In the genomic region with DNA sequence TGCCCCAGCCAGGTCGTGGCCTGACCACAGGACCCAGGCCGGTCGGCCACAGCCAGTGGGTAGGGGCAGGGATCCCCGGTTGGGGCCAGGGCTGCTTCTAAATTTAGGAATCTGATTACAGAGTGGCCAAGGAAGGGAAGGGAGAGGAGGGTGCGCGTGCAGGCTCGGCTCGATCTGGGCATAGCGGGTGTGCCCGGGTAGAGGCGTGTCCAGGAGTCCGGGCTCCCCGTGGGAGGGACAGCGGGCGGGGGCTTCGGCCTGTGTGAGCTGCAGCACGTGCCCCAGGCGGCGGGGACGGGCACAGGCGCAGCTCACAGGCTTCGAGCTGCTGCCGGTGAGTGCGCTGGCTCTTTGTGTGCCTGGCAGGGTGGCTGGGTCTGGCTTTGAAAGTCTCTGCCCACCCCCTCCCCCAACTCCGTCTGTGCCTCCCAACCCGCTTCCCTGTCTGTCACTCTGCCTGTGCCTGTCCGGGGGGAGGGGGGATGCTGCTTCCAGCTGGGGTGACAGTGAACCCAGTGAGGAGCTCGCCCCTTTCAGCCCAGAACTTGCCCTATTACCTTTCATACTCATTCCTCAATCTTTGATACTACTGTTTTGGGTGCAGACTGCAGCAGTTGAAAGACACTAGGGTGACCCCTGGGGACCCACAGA, we compare ENCODE assay signal across 8 mouse cellular contexts. TPM values are rescaled to one million over a fixed set of nuclear protein-coding genes. Genes with fewer than 3 reads are reported as not detected.
DNase-seq lines count a peak whose midpoint lies in the region; ATAC-seq lines count a peak whose summit lies in the region.

TSS of gene Rcor2 (plus strand) at position 235 of the 651 bp plus-strand sequence.

- H3K27me3 ChIP-seq in hindbrain, embryonic 12.5 days: no peaks in the 10 kb centered on the region

- peaks cover 61% of the 10 kb centered on the region for H3K4me1 ChIP-seq in hindbrain, embryonic 12.5 days

- WGBS in hindbrain, embryonic 12.5 days: under 1% methylated on average over 28 of the region's 28 CpGs
- 3% methylated on average over 24 of the region's 28 CpGs for WGBS in macrophage (ENCODE audit: missing documents)

- peak; percentile 53 for DNase-seq in CD4-positive, CD25-positive, alpha-beta regulatory T cell, adult 2 months (ENCODE audit: low read depth, low spot score)
- DNase-seq in brain, adult 2 months (ENCODE audit: low read depth, low spot score): peak; percentile 71
- peak; percentile 41 to 44 for DNase-seq in frontal cortex, postnatal 14 days (ENCODE audit: low spot score in 2 of 2)
- DNase-seq in left cerebral cortex, adult 8-10 months (ENCODE audit: low spot score in 2 of 2): no peak
- DNase-seq in spleen, postnatal 36 days (ENCODE audit: low spot score in 2 of 2): peak; percentile 31 to 32

- H3K9me3 ChIP-seq in hindbrain, embryonic 12.5 days (replicated peaks): no peaks in the 10 kb centered on the region

- H3K4me2 ChIP-seq in hindbrain, embryonic 12.5 days (replicated peaks): peak within 1 kb of the TSS; percentile 89

- H3K27ac ChIP-seq in hindbrain, embryonic 12.5 days: peak within 1 kb of the TSS; percentile 100
- no peak within 1 kb of the TSS for H3K27ac ChIP-seq in macrophage

- H3K79me2 ChIP-seq in macrophage (ENCODE audit: inconsistent target): no peaks in the 10 kb centered on the region

- ATAC-seq in CD4-positive, CD25-positive, alpha-beta regulatory T cell, adult 4 months: no peak
- ATAC-seq in hindbrain, embryonic 12.5 days (ENCODE audit: low FRiP score): peak; percentile 76

- peaks cover 22% of the 10 kb centered on the region for H3K36me3 ChIP-seq in hindbrain, embryonic 12.5 days
- no peaks in the 10 kb centered on the region for H3K36me3 ChIP-seq in macrophage (ENCODE audit: inconsistent target)

- H3K9ac ChIP-seq in hindbrain, embryonic 12.5 days: peak within 1 kb of the TSS; percentile 100

- peak within 1 kb of the TSS; percentile 95 for H3K4me3 ChIP-seq in hindbrain, embryonic 12.5 days
- H3K4me3 ChIP-seq in macrophage (ENCODE audit: inconsistent target): peak within 1 kb of the TSS; percentile 12; the same call in 1 of the 2 replicates

RNA-seq across cellular contexts. Expression of gene Rcor2, which starts in this region (rescaled TPM):
- under 1 TPM in 1 of 2 experiments, not detected in 1; 0.42 TPM for polyA plus RNA-seq in CD4-positive, CD25-positive, alpha-beta regulatory T cell, adult 4 months (2017; shearing (Covaris generic))
- 62.5 and 66.6 TPM in 2 replicates for polyA plus RNA-seq in hindbrain, embryonic 12.5 days (2016; fragmentation: Nextera tagmentation; extraction: Ambion mirVana)
- 10 to 100 TPM; 15.5 to 17.6 (median 15.6) TPM for total RNA-seq in left cerebral cortex, adult 8-10 months (2022)
- 10 to 100 TPM in 1 of 26 experiments, 1 to 10 TPM in 14, under 1 TPM in 7, not detected in 4; 0.33 to 19.0 (median 1.8) TPM for total RNA-seq in macrophage (2018; cell fraction: chromatin; rRNA removed)
- total RNA-seq in macrophage (2018; cell fraction: cytosol; rRNA removed): 1 to 10 TPM in 4 of 26 experiments, under 1 TPM in 19, not detected in 3; 0.07 to 1.8 (median 0.41) TPM
- total RNA-seq in macrophage (2018; cell fraction: nucleus; rRNA removed): 1 to 10 TPM in 10 of 26 experiments, under 1 TPM in 10, not detected in 6; 0.25 to 4.5 (median 1.0) TPM
- polyA plus RNA-seq in macrophage (2018): 0.52 to 0.81 TPM (median 0.66 TPM) in 3 replicates

Comparison
In these comparisons a context has a peak if more than half of its experiments do, and no peak if none do; other contexts are left out.
1. RNA of gene Rcor2 (polyA plus RNA-seq): 62.5 to 66.6 TPM in hindbrain, embryonic 12.5 days; 0.52 to 0.81 TPM in macrophage and 0.42 TPM in CD4-positive, CD25-positive, alpha-beta regulatory T cell, adult 4 months; every median in the first group is over 10 times any median in the second.
2. DNase-seq: peak in CD4-positive, CD25-positive, alpha-beta regulatory T cell, adult 2 months (single experiment), brain, adult 2 months (single experiment), frontal cortex, postnatal 14 days (2 of 2) and spleen, postnatal 36 days (2 of 2); none in left cerebral cortex, adult 8-10 months (0 of 2).